Mouse (Mus musculus) small intestine, adult 2 months (tissue): ENCODE measurements around the gene Ccdc91.

Source experiments
- CTCF ChIP-seq: fragments of 200-500 bp; IDR thresholded peaks from 2 replicates; pipeline ENCODE4 v1.5.1; 2012; ENCODE audit warnings: low read depth, mild to moderate bottlenecking, control low read depth, inconsistent platforms, low read length, moderate library complexity, mixed read lengths; ENCODE audit not compliant: insufficient replicate concordance, insufficient read length; ENCODE audit errors: extremely low read depth
- POLR2A ChIP-seq: fragments of 200-500 bp; IDR thresholded peaks from 2 replicates; pipeline ENCODE4 v1.6.1; 2012; ENCODE audit warnings: low read depth, mild to moderate bottlenecking, control low read depth, inconsistent platforms, low read length, moderate library complexity

- TF ChIP-seq CTCF (no peak), POLR2A (no peak)
Observed at GRCm38 (mm10) chr6:147643875-147644274, 168.2 kb downstream of the Ccdc91 start.
